Mouse (Mus musculus) layer of hippocampus, adult 11-12 months (tissue): ENCODE results near the gene Olfr907.

Experiments
- DNase-seq: peaks from one replicate; pipeline ENCODE4 v3.0.0; 2022; ENCODE audit warnings: low spot score

The Olfr907 gene

GRCm38 (mm10) chr9:38495501-38495900 lies at the start of gene Olfr907:
TSS of gene Olfr907 (plus strand) at chr9:38495801.
- no peak for DNase-seq

DNA sequence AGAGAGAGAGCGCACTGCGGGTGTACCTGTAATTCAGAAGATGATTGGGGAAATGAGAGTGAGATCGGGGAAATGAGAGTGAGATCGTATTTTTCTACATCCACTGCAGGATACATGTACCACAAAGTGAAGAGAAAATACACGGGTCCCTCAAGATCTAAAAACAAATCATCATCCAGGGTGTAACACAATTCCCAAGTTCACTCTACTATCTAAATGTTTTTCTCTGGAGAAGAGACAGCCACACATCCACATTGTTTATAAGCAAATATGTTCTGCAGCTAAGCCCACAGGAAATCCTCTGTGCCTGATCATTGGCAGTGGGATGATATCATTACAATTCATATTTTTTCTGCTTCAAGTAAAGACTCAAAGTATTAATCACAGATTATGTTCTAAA lies 48.2 kb upstream of the Olfr907 start, which contains the start of gene Olfr902:
Olfr902 (plus strand) TSS at position 301 of the 400 bp plus-strand sequence.
- no peak for DNase-seq

GRCm38 (mm10) chr9:38462844-38463243 lies 32.8 kb upstream of the Olfr907 start, which contains the start of gene Olfr904:
TSS of gene Olfr904 (plus strand) at chr9:38463144.
- no peak for DNase-seq

DNA sequence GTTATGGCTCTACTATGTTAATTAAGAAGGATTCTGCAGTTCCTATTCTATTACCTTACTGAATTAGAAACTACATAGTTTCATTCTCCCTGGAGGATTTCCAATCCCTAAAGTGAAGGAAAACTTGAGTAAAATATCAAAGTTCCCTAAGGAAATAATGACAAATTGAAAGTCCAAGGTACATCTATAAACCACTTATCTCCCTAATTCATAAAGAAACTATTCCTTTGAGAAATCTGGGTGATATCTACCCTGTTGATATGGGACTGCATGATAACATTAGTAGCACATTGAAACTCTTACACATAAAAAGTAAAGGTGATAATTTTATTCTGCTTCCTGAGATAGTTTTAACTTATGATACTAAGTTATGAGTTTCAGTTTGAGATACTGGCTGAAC lies 24.8 kb upstream of the Olfr907 start, which contains the start of gene Olfr905:
Olfr905 (plus strand) TSS at position 301 of the 400 bp plus-strand sequence.
- DNase-seq: no peak

GRCm38 (mm10) chr9:38486785-38487184 lies 8.8 kb upstream of the Olfr907 start, which contains the start of gene Olfr906:
TSS of gene Olfr906 (plus strand) at chr9:38487085.
- no peak for DNase-seq

DNA sequence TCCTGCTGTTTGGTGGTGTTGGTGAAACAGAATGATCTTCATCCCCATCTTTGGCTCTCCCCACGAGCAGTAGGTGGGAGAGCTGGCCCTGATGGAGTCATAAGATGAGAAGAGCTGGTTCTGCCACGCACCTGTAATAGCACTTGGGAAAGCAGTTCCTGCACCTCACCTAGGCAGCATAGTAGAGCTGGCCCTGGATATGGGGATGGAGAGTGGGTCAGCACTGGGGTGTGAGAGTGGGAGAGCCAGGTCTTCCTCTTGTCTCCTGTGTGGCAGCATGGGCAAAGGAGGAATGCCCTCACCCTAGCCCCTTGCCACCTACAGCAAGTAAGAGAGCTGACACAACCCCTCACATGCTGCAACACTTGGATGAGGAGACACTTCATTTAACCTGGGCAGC lies 16.8 kb downstream of the Olfr907 start:
- no peak for DNase-seq

DNA sequence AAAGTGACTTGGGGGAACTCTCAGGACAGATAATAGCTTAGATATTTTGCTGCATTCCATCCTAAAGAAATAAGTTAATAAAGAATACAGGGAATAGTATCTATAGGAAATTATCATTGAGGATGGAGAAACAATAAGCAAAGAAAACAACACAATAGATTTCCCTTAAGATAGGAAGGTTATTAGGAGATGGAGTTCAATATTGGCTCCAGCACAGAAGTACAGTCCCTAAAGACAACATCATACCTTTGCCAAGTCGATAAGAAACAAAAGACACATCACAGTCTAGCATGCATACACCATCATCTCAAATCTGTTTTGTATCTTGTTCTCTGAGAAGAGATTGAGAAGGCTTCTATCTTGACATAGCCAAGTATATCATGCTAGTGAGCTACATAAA lies 25.7 kb downstream of the Olfr907 start, which contains the start of gene Olfr911-ps1:
Olfr911-ps1 (plus strand) TSS at position 301 of the 400 bp plus-strand sequence.
- no peak for DNase-seq

- no peak for DNase-seq
Measured at GRCm38 (mm10) chr9:38537549-38537948, 41.9 kb downstream of the Olfr907 start, which contains the start of gene Olfr910. TSS of gene Olfr910 (plus strand) at chr9:38537849.
